Mouse (Mus musculus) liver, embryonic 11.5 days (tissue): Measurements from ENCODE around the gene Neurl2. TPM values are rescaled to one million over a fixed set of nuclear protein-coding genes. Genes with fewer than 3 reads are reported as not detected.
"Not testable (repeated sequence)": the region's sequence is repeated elsewhere in the genome, so short reads cannot be mapped to it uniquely, and the experiment has no call there.

ENCODE experiments used
- ATAC-seq: fragments of 200-750 bp; cut with Nextera tagmentation; replicated peaks from 2 replicates; pipeline ENCODE4 v1.8.0; 2017; ENCODE audit warnings: moderate number of reproducible peaks, mild to moderate bottlenecking, moderate TSS enrichment, moderate library complexity; ENCODE audit not compliant: low FRiP score
- DNase-seq: peaks from one replicate; pipeline ENCODE4 v3.0.0-alpha.2; 2017; ENCODE audit warnings: low spot score
- H3K27ac ChIP-seq: fragments of 300-500 bp; sonication (generic); 2 replicates; pipeline ENCODE4 v1.5.1; 2014; ENCODE audit warnings: mild to moderate bottlenecking, low read depth, low read length, control low read depth
- H3K27me3 ChIP-seq: fragments of 300-500 bp; sonication (generic); replicated peaks from 2 replicates; pipeline ENCODE4 v1.6.1; 2014; ENCODE audit warnings: low read length, mixed read lengths; ENCODE audit not compliant: control insufficient read depth, insufficient read depth
- H3K36me3 ChIP-seq: fragments of 300-500 bp; sonication (generic); 2 replicates; pipeline ENCODE4 v1.6.1; 2014; ENCODE audit warnings: mild to moderate bottlenecking, low read length, moderate library complexity, mixed read lengths; ENCODE audit not compliant: control insufficient read depth, insufficient read depth
- H3K4me1 ChIP-seq: fragments of 300-500 bp; sonication (generic); replicated peaks from 2 replicates; pipeline ENCODE4 v1.6.1; 2014; ENCODE audit warnings: low read length, mixed read lengths; ENCODE audit not compliant: control insufficient read depth, insufficient read depth
- H3K4me2 ChIP-seq: fragments of 300-500 bp; sonication (generic); 2 replicates; pipeline ENCODE4 v1.6.1; 2014; ENCODE audit warnings: mild to moderate bottlenecking, control low read depth, moderate library complexity
- H3K4me3 ChIP-seq: fragments of 300-500 bp; sonication (generic); 2 replicates; pipeline ENCODE4 v1.5.1; 2014; ENCODE audit warnings: low read depth, low read length, control low read depth
- H3K9ac ChIP-seq: fragments of 300-500 bp; sonication (generic); 2 replicates; pipeline ENCODE4 v1.6.1; 2014; ENCODE audit warnings: low read depth, low read length, control low read depth
- H3K9me3 ChIP-seq: fragments of 300-500 bp; sonication (generic); 2 replicates; pipeline ENCODE4 v1.6.1; 2016; ENCODE audit warnings: low read length, inconsistent platforms, mixed read lengths; ENCODE audit not compliant: control insufficient read depth
- WGBS: fragments of 180-500 bp; shearing (Covaris S2); extraction: QIAGEN DNeasy Blood & Tissue Kit; methylation state at CpG from one replicate; pipeline ENCODE4 v1.1.7; 2014; 5-methylcytosine and 5-hydroxymethylcytosine counted together
- polyA plus RNA-seq: library from polyadenylated mRNA; unstranded; fragments of >200 nt; fragmentation: Nextera tagmentation; extraction: Ambion mirVana; gene quantifications from 2 replicates; pipeline ENCODE4 v1.2.1, GENCODE M21; 2014

Gene Neurl2
- polyA plus RNA-seq, 1 experiment from 2014 or later, result 4.9 TPM

- Histone ChIP-seq H3K9ac (peak overlapping the region; percentile 88), H3K36me3 (peaks cover 15% of the 10 kb centered on the region), H3K4me3 (peak overlapping the region; percentile 90), H3K4me2 (peak overlapping the region; percentile 66), H3K4me1 (peaks cover 12% of the 10 kb centered on the region), H3K27ac (no peak overlapping the region), H3K9me3 (no peaks in the 10 kb centered on the region), H3K27me3 (no peaks in the 10 kb centered on the region)
- ATAC-seq, result no peak
- no peak for DNase-seq
- 46% methylated on average over 1 of the region's 1 CpGs for WGBS
These were observed 29.3 kb downstream of the Neurl2 start for GRCm38 (mm10) chr2:164803921-164804313.

- H3K27ac ChIP-seq, result no peak overlapping the region
- ATAC-seq, result no peak
- no peaks in the 10 kb centered on the region for H3K27me3 ChIP-seq
- peaks cover 12% of the 10 kb centered on the region for H3K36me3 ChIP-seq
- H3K4me1 ChIP-seq, result peaks cover 12% of the 10 kb centered on the region
- H3K4me3 ChIP-seq, result peak overlapping the region; percentile 90
- no peak for DNase-seq
- no peaks in the 10 kb centered on the region for H3K9me3 ChIP-seq
- peak overlapping the region; percentile 88 for H3K9ac ChIP-seq
- 90% methylated on average over 16 of the region's 16 CpGs for WGBS
- peak overlapping the region; percentile 66 for H3K4me2 ChIP-seq
These were observed 29.9 kb downstream of the Neurl2 start for GRCm38 (mm10) chr2:164803201-164803920.

- H3K4me1 ChIP-seq, result peaks cover 4% of the 10 kb centered on the region
- DNase-seq (no peak), ATAC-seq (no peak)
- no peak overlapping the region for H3K27ac ChIP-seq
- H3K9me3 ChIP-seq, result no peaks in the 10 kb centered on the region
- H3K9ac ChIP-seq, result no peak overlapping the region
- H3K27me3 ChIP-seq, result no peaks in the 10 kb centered on the region
- 87% methylated on average over 13 of the region's 13 CpGs for WGBS
- peaks cover 25% of the 10 kb centered on the region for H3K36me3 ChIP-seq
- H3K4me2 ChIP-seq, result no peak overlapping the region
- no peak overlapping the region for H3K4me3 ChIP-seq
These were observed 32.8 kb downstream of the Neurl2 start for GRCm38 (mm10) chr2:164800252-164801004.

- peaks cover 33% of the 10 kb centered on the region for H3K36me3 ChIP-seq
- WGBS, result 83% methylated on average over 6 of the region's 6 CpGs
- not testable (repeated sequence) for ATAC-seq
These were observed 34.7 kb downstream of the Neurl2 start for GRCm38 (mm10) chr2:164798554-164798953.

GRCm38 (mm10) chr2:164795868-164796267 is 37.4 kb downstream of the Neurl2 start:
- Histone ChIP-seq H3K27ac (no peak overlapping the region), H3K27me3 (no peaks in the 10 kb centered on the region), H3K9ac (no peak overlapping the region), H3K4me1 (no peaks in the 10 kb centered on the region), H3K4me2 (no peak overlapping the region), H3K4me3 (no peak overlapping the region), H3K9me3 (no peaks in the 10 kb centered on the region), H3K36me3 (peaks cover 37% of the 10 kb centered on the region)
- DNase-seq, result no peak
- no peak for ATAC-seq
- WGBS, result 87% methylated on average over 4 of the region's 4 CpGs

More at GRCm38 (mm10) chr2:164798554-164798953, 34.7 kb downstream of the Neurl2 start:
- not testable (repeated sequence) for H3K27me3 ChIP-seq, H3K4me3 ChIP-seq, H3K4me1 ChIP-seq, H3K9me3 ChIP-seq, H3K27ac ChIP-seq, H3K4me2 ChIP-seq, H3K9ac ChIP-seq, DNase-seq

GRCm38 (mm10) chr2:164794293-164794692 is 39.0 kb downstream of the Neurl2 start:
- peaks cover 29% of the 10 kb centered on the region for H3K36me3 ChIP-seq
- H3K4me1 ChIP-seq, result no peaks in the 10 kb centered on the region
- no peaks in the 10 kb centered on the region for H3K9me3 ChIP-seq
- no peak overlapping the region for H3K4me3 ChIP-seq
- ATAC-seq, result peak; percentile 71
- H3K4me2 ChIP-seq, result no peak overlapping the region
- H3K9ac ChIP-seq, result no peak overlapping the region
- H3K27ac ChIP-seq, result no peak overlapping the region
- WGBS, result 32% methylated on average over 5 of the region's 5 CpGs
- H3K27me3 ChIP-seq, result no peaks in the 10 kb centered on the region
- peak; percentile 60 for DNase-seq

GRCm38 (mm10) chr2:164793772-164794171 is 39.5 kb downstream of the Neurl2 start:
- no peak overlapping the region for H3K9ac ChIP-seq
- no peaks in the 10 kb centered on the region for H3K27me3 ChIP-seq
- no peak for ATAC-seq
- DNase-seq, result no peak
- WGBS, result 88% methylated on average over 2 of the region's 2 CpGs
- H3K4me3 ChIP-seq, result no peak overlapping the region
- no peak overlapping the region for H3K27ac ChIP-seq
- H3K36me3 ChIP-seq, result peaks cover 29% of the 10 kb centered on the region
- no peaks in the 10 kb centered on the region for H3K9me3 ChIP-seq
- no peaks in the 10 kb centered on the region for H3K4me1 ChIP-seq
- no peak overlapping the region for H3K4me2 ChIP-seq

- 83% methylated on average over 3 of the region's 3 CpGs for WGBS
- Histone ChIP-seq H3K4me3 (no peak overlapping the region), H3K27me3 (no peaks in the 10 kb centered on the region), H3K9me3 (no peaks in the 10 kb centered on the region), H3K4me2 (no peak overlapping the region), H3K36me3 (peaks cover 29% of the 10 kb centered on the region), H3K27ac (no peak overlapping the region), H3K9ac (no peak overlapping the region), H3K4me1 (0 out of 2 replicates have a peak, but pooled peaks cover 3% of the 10 kb centered on the region)
- DNase-seq (no peak), ATAC-seq (no peak)
These were observed 40.0 kb downstream of the Neurl2 start for GRCm38 (mm10) chr2:164793236-164793635.
